Comparison of ENCODE assay signal across 8 mouse cellular contexts in the genomic region with DNA sequence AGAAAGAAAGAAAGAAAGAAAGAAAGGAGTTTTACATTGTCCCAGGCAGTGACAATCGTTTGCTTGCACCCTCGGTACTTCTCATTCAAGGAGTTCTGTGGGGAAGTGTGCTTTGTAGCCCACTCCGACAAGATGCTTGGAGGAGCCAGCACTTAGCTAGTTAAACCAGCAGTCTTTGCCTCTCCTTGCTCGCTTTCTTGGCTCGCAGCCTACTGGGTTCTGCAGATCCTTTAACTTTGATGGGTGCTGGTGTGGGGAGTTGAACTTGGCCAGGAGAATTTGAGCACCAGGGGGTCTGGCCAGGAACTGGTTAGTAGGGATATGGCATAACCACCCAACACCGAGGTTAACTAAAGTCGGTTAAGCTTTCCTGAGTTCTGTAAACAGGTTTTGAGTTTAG.
DNase-seq lines count a peak whose midpoint lies in the region; ATAC-seq and TF ChIP-seq lines count a peak whose summit lies in the region.

No protein-coding gene starts in this region.

- no peaks in the 10 kb centered on the region for H3K27me3 ChIP-seq in kidney, embryonic 15.5 days
- H3K27me3 ChIP-seq in kidney, adult 2 months (replicated peaks; ENCODE audit: control insufficient read depth, insufficient read depth, low read length), result no peaks in the 10 kb centered on the region; the same call in 1 of the 2 replicates
- no peaks in the 10 kb centered on the region for H3K27me3 ChIP-seq in hindbrain, embryonic 11.5 days (ENCODE audit: control insufficient read depth, insufficient read depth, low read length)
- H3K27me3 ChIP-seq in midbrain, embryonic 10.5 days (ENCODE audit: low read depth, poor library complexity, severe bottlenecking), result peaks cover 10% of the 10 kb centered on the region; the same call in 1 of the 2 replicates

- no peak for TF ChIP-seq CTCF in kidney, adult 2 months (conservative IDR thresholded peaks at IDR 0.05; ENCODE audit: insufficient read depth, insufficient read length, low read depth, low read length)

- no peak for ATAC-seq in kidney, embryonic 15.5 days (replicated peaks; ENCODE audit: low FRiP score)
- no peak for ATAC-seq in hindbrain, embryonic 11.5 days (ENCODE audit: low FRiP score)

- TF ChIP-seq POLR2A in kidney, adult 2 months (IDR thresholded peaks at IDR 0.05; ENCODE audit: low read depth, low read length), result no peak

- peak overlapping the region; percentile 96 for H3K27ac ChIP-seq in kidney, embryonic 15.5 days
- no peak overlapping the region for H3K27ac ChIP-seq in kidney, adult 2 months (ENCODE audit: insufficient read depth, low read depth, low read length)
- H3K27ac ChIP-seq in hindbrain, embryonic 11.5 days (ENCODE audit: low read depth, low read length), result no peak overlapping the region
- peak overlapping the region; percentile 46; the same call in 1 of the 2 replicates for H3K27ac ChIP-seq in midbrain, embryonic 10.5 days (replicated peaks)

- no peak for DNase-seq in kidney, adult 2 months
- DNase-seq in brain, adult 2 months (ENCODE audit: low read depth, low spot score), result peak; percentile 36
- DNase-seq in hindbrain, embryonic 11.5 days (ENCODE audit: low spot score), result no peak
- DNase-seq in midbrain, embryonic 10.5 days (ENCODE audit: low spot score), result no peak
- DNase-seq in layer of hippocampus, postnatal 36 days, result no peak
- DNase-seq in thymus, adult 18-20 months, result no peak
- DNase-seq in layer of hippocampus, postnatal 10 days (ENCODE audit: low spot score in 2 of 2), result no peak

- peaks cover 53% of the 10 kb centered on the region for H3K4me1 ChIP-seq in kidney, embryonic 15.5 days
- H3K4me1 ChIP-seq in kidney, adult 2 months (ENCODE audit: control insufficient read depth, insufficient read depth, low read length), result 0 out of 2 replicates have a peak, but pooled peaks cover 3% of the 10 kb centered on the region
- peaks cover 7% of the 10 kb centered on the region for H3K4me1 ChIP-seq in hindbrain, embryonic 11.5 days (replicated peaks; ENCODE audit: control insufficient read depth, insufficient read depth, low read length)
- H3K4me1 ChIP-seq in midbrain, embryonic 10.5 days, result peaks cover 55% of the 10 kb centered on the region

- H3K9ac ChIP-seq in kidney, embryonic 15.5 days, result no peak overlapping the region
- no peak overlapping the region for H3K9ac ChIP-seq in hindbrain, embryonic 11.5 days (ENCODE audit: low read depth, low read length)

- 16% methylated on average over 7 of the region's 7 CpGs for WGBS in kidney, embryonic 15.5 days
- 22% methylated on average over 7 of the region's 7 CpGs for WGBS in kidney, adult 2 months
- 25% methylated on average over 7 of the region's 7 CpGs for WGBS in hindbrain, embryonic 11.5 days
- 36% methylated on average over 7 of the region's 7 CpGs for WGBS in midbrain, embryonic 10.5 days

- H3K36me3 ChIP-seq in kidney, embryonic 15.5 days, result peaks cover 13% of the 10 kb centered on the region
- H3K36me3 ChIP-seq in kidney, adult 2 months (ENCODE audit: control insufficient read depth, insufficient read depth, low read length), result no peaks in the 10 kb centered on the region
- no peaks in the 10 kb centered on the region for H3K36me3 ChIP-seq in hindbrain, embryonic 11.5 days (ENCODE audit: control insufficient read depth, insufficient read depth, low read length)
- peaks cover 12% of the 10 kb centered on the region; the same call in 1 of the 2 replicates for H3K36me3 ChIP-seq in midbrain, embryonic 10.5 days

- peak overlapping the region; percentile 66 for H3K4me2 ChIP-seq in kidney, embryonic 15.5 days
- H3K4me2 ChIP-seq in hindbrain, embryonic 11.5 days (replicated peaks; ENCODE audit: low read depth, low read length), result peak overlapping the region; percentile 95

- H3K4me3 ChIP-seq in kidney, embryonic 15.5 days (replicated peaks), result peak overlapping the region; percentile 74
- no peak overlapping the region for H3K4me3 ChIP-seq in kidney, adult 2 months (ENCODE audit: insufficient read depth, low read depth, low read length)
- peak overlapping the region; percentile 66; the same call in 1 of the 2 replicates for H3K4me3 ChIP-seq in hindbrain, embryonic 11.5 days (ENCODE audit: low read depth, low read length)
- H3K4me3 ChIP-seq in midbrain, embryonic 10.5 days, result peak overlapping the region; percentile 83

- no peaks in the 10 kb centered on the region for H3K9me3 ChIP-seq in kidney, embryonic 15.5 days (replicated peaks)
- no peaks in the 10 kb centered on the region for H3K9me3 ChIP-seq in hindbrain, embryonic 11.5 days (ENCODE audit: control insufficient read depth, low read length)
- H3K9me3 ChIP-seq in midbrain, embryonic 10.5 days (replicated peaks), result no peaks in the 10 kb centered on the region

Comparison
In these comparisons a context has a peak if more than half of its experiments do, and no peak if none do; other contexts are left out.
1. H3K27ac ChIP-seq: peak in kidney, embryonic 15.5 days (single experiment) and midbrain, embryonic 10.5 days (single experiment); none in kidney, adult 2 months (single experiment) and hindbrain, embryonic 11.5 days (single experiment).